Mouse (Mus musculus) hindbrain, embryonic 10.5 days (tissue): ENCODE data around the gene Ttll11. TPM values are rescaled to one million over a fixed set of nuclear protein-coding genes. Genes with fewer than 3 reads are reported as not detected.

Experiments used
- DNase-seq: peaks from one replicate; pipeline ENCODE4 v3.0.0-alpha.2; 2017; ENCODE audit warnings: low spot score
- H3K27ac ChIP-seq: fragments of 300-500 bp; sonication (generic); 2 replicates; pipeline ENCODE4 v1.5.1; 2016; ENCODE audit warnings: mild to moderate bottlenecking, moderate library complexity
- H3K27me3 ChIP-seq: fragments of 300-500 bp; sonication (generic); 2 replicates; pipeline ENCODE4 v1.6.1; 2016; ENCODE audit warnings: mild to moderate bottlenecking; ENCODE audit not compliant: poor library complexity, insufficient read depth, severe bottlenecking
- H3K36me3 ChIP-seq: fragments of 300-500 bp; sonication (generic); 2 replicates; pipeline ENCODE4 v1.6.1; 2016; ENCODE audit warnings: mild to moderate bottlenecking, moderate library complexity
- H3K4me1 ChIP-seq: fragments of 300-500 bp; sonication (generic); replicated peaks from 2 replicates; pipeline ENCODE4 v1.6.1; 2016; ENCODE audit warnings: mild to moderate bottlenecking
- H3K4me3 ChIP-seq: fragments of 300-500 bp; sonication (generic); 2 replicates; pipeline ENCODE4 v1.5.1; 2016; ENCODE audit warnings: mild to moderate bottlenecking, moderate library complexity
- H3K9me3 ChIP-seq: fragments of 300-500 bp; sonication (generic); 2 replicates; pipeline ENCODE4 v1.6.1; 2016; ENCODE audit warnings: mild to moderate bottlenecking, moderate library complexity
- WGBS: fragments of 180-500 bp; shearing (Covaris S2); methylation state at CpG from one replicate; pipeline ENCODE4 v1.1.7; 2016; 5-methylcytosine and 5-hydroxymethylcytosine counted together
- polyA plus RNA-seq: library from polyadenylated mRNA; unstranded; fragments of >200 nt; fragmentation: Nextera tagmentation; extraction: Ambion mirVana; gene quantifications from 2 replicates; pipeline ENCODE4 v1.2.1, GENCODE M21; 2016

Ttll11 gene
- polyA plus RNA-seq, 1 experiment from 2014 or later, result 1.6 TPM

GRCm38 (mm10) chr2:35760352-35760751 is 219.4 kb downstream of the Ttll11 start:
- DNase-seq, result no peak
- Histone ChIP-seq H3K9me3 (no peaks in the 10 kb centered on the region), H3K4me1 (peaks cover 15% of the 10 kb centered on the region), H3K27me3 (no peaks in the 10 kb centered on the region), H3K27ac (no peak overlapping the region), H3K36me3 (no peaks in the 10 kb centered on the region), H3K4me3 (no peak overlapping the region)
- WGBS, result 70% methylated on average over 8 of the region's 8 CpGs

- Histone ChIP-seq H3K4me3 (no peak overlapping the region), H3K9me3 (no peaks in the 10 kb centered on the region), H3K27me3 (no peaks in the 10 kb centered on the region), H3K27ac (no peak overlapping the region), H3K4me1 (peaks cover 24% of the 10 kb centered on the region), H3K36me3 (no peaks in the 10 kb centered on the region)
- WGBS, result 86% methylated on average over 7 of the region's 7 CpGs
- DNase-seq, result no peak
Measured at GRCm38 (mm10) chr2:35756467-35756866, 223.2 kb downstream of the Ttll11 start.

GRCm38 (mm10) chr2:35751781-35752505 is 227.8 kb downstream of the Ttll11 start:
- no peaks in the 10 kb centered on the region for H3K9me3 ChIP-seq
- no peak for DNase-seq
- H3K27ac ChIP-seq, result 0 out of 2 replicates have a peak overlapping the region, but pooled peaks have one; percentile 13
- H3K4me3 ChIP-seq, result no peak overlapping the region
- H3K36me3 ChIP-seq, result no peaks in the 10 kb centered on the region
- H3K27me3 ChIP-seq, result no peaks in the 10 kb centered on the region
- 80% methylated on average over 18 of the region's 18 CpGs for WGBS
- peaks cover 44% of the 10 kb centered on the region for H3K4me1 ChIP-seq

- WGBS, result 70% methylated on average over 7 of the region's 7 CpGs
- DNase-seq, result no peak
- Histone ChIP-seq H3K4me3 (no peak overlapping the region), H3K9me3 (no peaks in the 10 kb centered on the region), H3K27me3 (no peaks in the 10 kb centered on the region), H3K27ac (peak overlapping the region; percentile 37), H3K4me1 (peaks cover 51% of the 10 kb centered on the region), H3K36me3 (no peaks in the 10 kb centered on the region)
Measured at GRCm38 (mm10) chr2:35750533-35751141, 229.1 kb downstream of the Ttll11 start.

GRCm38 (mm10) chr2:35747371-35748035 is 232.2 kb downstream of the Ttll11 start:
- DNase-seq, result no peak

GRCm38 (mm10) chr2:35746638-35747037 is 233.1 kb downstream of the Ttll11 start:
- Histone ChIP-seq H3K4me3 (no peak overlapping the region), H3K36me3 (no peaks in the 10 kb centered on the region), H3K4me1 (peaks cover 46% of the 10 kb centered on the region), H3K9me3 (no peaks in the 10 kb centered on the region), H3K27me3 (no peaks in the 10 kb centered on the region), H3K27ac (peak overlapping the region; percentile 30; the same call in 1 of the 2 replicates)
- WGBS, result 58% methylated on average over 6 of the region's 7 CpGs
- DNase-seq, result no peak

More at GRCm38 (mm10) chr2:35747371-35748035, 232.2 kb downstream of the Ttll11 start:
- Histone ChIP-seq H3K4me1 (peaks cover 51% of the 10 kb centered on the region), H3K27ac (0 out of 2 replicates have a peak overlapping the region, but pooled peaks have one; percentile 30), H3K36me3 (no peaks in the 10 kb centered on the region), H3K27me3 (no peaks in the 10 kb centered on the region), H3K4me3 (no peak overlapping the region), H3K9me3 (no peaks in the 10 kb centered on the region)
- WGBS, result 85% methylated on average over 12 of the region's 12 CpGs

- 90% methylated on average over 10 of the region's 10 CpGs for WGBS
- DNase-seq, result no peak
- Histone ChIP-seq H3K4me1 (peaks cover 47% of the 10 kb centered on the region), H3K9me3 (no peaks in the 10 kb centered on the region), H3K36me3 (no peaks in the 10 kb centered on the region), H3K27me3 (no peaks in the 10 kb centered on the region), H3K27ac (no peak overlapping the region), H3K4me3 (no peak overlapping the region)
Measured at GRCm38 (mm10) chr2:35745876-35746275, 233.8 kb downstream of the Ttll11 start.

- DNase-seq, result no peak
- H3K27me3 ChIP-seq, result no peaks in the 10 kb centered on the region
- H3K4me1 ChIP-seq, result peaks cover 24% of the 10 kb centered on the region
- 68% methylated on average over 13 of the region's 13 CpGs for whole genome bisulfite sequencing
- H3K4me3 ChIP-seq, result no peak overlapping the region
- H3K9me3 ChIP-seq, result no peaks in the 10 kb centered on the region; the same call in 1 of the 2 replicates
- no peaks in the 10 kb centered on the region for H3K36me3 ChIP-seq
- peak overlapping the region; percentile 56; the same call in 1 of the 2 replicates for H3K27ac ChIP-seq
Measured at GRCm38 (mm10) chr2:35739669-35740254, 240.0 kb downstream of the Ttll11 start.

- no peak for DNase-seq
- Histone ChIP-seq H3K36me3 (no peaks in the 10 kb centered on the region), H3K4me1 (peaks cover 24% of the 10 kb centered on the region), H3K27ac (no peak overlapping the region), H3K9me3 (no peaks in the 10 kb centered on the region; the same call in 1 of the 2 replicates), H3K27me3 (no peaks in the 10 kb centered on the region), H3K4me3 (no peak overlapping the region)
- WGBS, result 82% methylated on average over 7 of the region's 7 CpGs
Measured at GRCm38 (mm10) chr2:35737467-35738027, 242.2 kb downstream of the Ttll11 start.

GRCm38 (mm10) chr2:35736061-35736460 is 243.7 kb downstream of the Ttll11 start:
- Histone ChIP-seq H3K36me3 (peaks cover 12% of the 10 kb centered on the region), H3K4me3 (no peak overlapping the region), H3K4me1 (peaks cover 16% of the 10 kb centered on the region), H3K27me3 (no peaks in the 10 kb centered on the region), H3K27ac (no peak overlapping the region), H3K9me3 (no peaks in the 10 kb centered on the region; the same call in 1 of the 2 replicates)
- 72% methylated on average over 2 of the region's 2 CpGs for WGBS
- no peak for DNase-seq

GRCm38 (mm10) chr2:35735001-35735400 is 244.7 kb downstream of the Ttll11 start:
- H3K4me1 ChIP-seq, result peaks cover 11% of the 10 kb centered on the region
- no peak overlapping the region for H3K4me3 ChIP-seq
- WGBS, result 98% methylated on average over 2 of the region's 2 CpGs
- peaks cover 20% of the 10 kb centered on the region for H3K36me3 ChIP-seq
- no peaks in the 10 kb centered on the region for H3K27me3 ChIP-seq
- H3K9me3 ChIP-seq, result no peaks in the 10 kb centered on the region; the same call in 1 of the 2 replicates
- no peak overlapping the region for H3K27ac ChIP-seq
- no peak for DNase-seq

GRCm38 (mm10) chr2:35731671-35732449 is 247.9 kb downstream of the Ttll11 start:
- 86% methylated on average over 18 of the region's 18 CpGs for WGBS
- Histone ChIP-seq H3K36me3 (peaks cover 48% of the 10 kb centered on the region), H3K4me1 (peaks cover 24% of the 10 kb centered on the region), H3K4me3 (no peak overlapping the region), H3K27me3 (no peaks in the 10 kb centered on the region), H3K27ac (no peak overlapping the region), H3K9me3 (no peaks in the 10 kb centered on the region; the same call in 1 of the 2 replicates)
- no peak for DNase-seq
